Mouse (Mus musculus) fibroblast of lung, adult 2 months (primary cell): Measurements from ENCODE around the gene Ywhag.

Experiments used
- DNase-seq: peaks from one replicate; pipeline ENCODE4 v3.0.0-alpha.2; 2011; ENCODE audit warnings: low read depth

The Ywhag gene

DNA sequence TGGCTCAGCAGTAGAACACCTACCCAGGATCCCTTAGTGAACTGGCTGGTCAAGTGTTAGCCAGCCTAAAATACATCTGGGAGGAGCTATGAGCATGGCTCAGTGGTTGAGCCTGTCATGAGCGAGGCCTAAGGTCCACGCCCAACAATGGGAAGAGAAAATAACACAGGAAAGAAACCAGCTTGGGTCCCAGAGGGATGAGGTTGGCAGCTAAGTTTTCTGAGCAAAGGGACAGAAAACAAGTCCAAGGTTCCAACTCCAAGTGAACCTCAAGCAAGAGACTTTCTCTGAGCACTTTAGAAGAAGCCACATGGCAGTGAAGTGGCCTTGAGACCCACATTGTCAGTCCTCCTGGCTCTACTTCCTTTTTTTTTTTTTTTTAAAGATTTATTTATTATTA lies 17.2 kb upstream of the Ywhag start:
- no peak for DNase-seq

DNA sequence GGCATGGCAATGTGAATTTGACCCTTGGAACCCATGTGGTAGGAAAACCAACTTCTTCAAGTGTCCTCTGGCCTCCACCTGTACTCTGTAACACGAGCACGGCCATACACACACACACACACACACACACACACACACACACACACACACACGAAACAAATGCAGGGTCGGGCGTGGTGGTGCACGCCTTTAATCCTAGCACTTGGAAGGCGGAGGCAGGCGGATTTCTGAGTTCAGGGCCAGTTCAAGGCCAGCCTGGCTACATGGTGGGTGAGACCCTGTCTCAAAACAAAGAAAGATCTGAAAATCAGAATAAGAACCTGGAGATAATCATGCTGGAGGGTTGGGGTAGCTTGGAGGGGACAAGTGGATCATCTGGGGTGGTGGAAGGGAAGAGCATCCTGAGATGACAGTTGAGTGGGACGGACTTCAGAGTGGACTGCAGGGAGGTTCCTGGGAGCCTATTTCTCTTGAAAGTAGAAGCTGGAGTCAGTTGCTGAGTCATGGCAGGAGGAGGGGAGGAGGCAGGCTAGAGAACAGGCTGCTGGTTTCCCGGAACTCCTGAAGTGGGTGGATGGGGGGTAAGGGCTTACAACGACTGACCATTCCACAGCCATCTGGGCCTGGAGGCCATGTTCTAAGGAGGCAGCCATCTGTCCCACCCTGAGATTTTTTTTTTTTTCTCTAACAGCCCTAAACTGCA lies 16.4 kb upstream of the Ywhag start:
- DNase-seq, result peak; percentile 63

DNA sequence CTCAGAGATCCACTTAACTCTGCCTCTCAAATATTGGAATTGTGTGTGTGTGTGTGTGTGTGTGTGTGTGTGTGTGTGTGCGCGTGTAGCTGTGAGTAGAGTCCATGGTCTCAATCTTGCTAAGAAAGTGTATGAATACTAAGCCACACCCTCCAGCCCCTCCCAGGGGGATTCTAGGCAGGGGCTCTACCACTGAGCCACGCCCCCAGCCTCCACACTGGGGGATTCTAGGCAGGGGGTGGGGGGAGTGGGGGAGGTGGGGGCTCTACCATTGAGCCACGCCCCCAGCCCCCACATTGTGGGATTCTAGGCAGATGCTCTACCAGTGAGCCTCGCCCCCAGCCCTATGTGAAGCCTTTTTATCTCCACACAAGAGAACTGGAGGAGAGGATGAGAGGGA lies 12.2 kb upstream of the Ywhag start:
- no peak for DNase-seq

DNA sequence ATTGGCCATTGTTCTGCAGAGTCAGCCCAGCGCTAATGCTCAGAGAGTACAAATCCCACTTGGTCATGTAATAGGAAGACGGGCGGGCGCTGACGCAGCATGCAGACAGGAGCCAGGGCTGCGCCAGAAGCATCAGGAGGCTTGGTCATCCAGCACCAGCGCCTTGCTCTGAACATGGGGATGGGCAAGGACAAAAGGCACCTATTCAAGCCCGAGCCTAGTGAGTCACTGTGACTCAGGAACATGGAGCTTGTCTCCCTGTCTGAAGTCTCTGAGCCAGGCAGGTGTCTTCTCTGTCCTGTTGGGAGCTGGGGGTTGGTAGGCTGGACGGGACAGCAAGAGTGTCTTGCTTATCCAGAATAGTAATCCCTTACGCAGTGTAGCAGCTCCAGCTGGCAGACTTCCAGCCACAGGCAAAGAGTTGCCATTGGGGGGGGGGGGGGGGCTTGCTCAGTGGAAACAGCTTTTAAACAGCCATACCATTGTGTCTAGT lies 11.5 kb upstream of the Ywhag start:
- peak; percentile 69 for DNase-seq

DNA sequence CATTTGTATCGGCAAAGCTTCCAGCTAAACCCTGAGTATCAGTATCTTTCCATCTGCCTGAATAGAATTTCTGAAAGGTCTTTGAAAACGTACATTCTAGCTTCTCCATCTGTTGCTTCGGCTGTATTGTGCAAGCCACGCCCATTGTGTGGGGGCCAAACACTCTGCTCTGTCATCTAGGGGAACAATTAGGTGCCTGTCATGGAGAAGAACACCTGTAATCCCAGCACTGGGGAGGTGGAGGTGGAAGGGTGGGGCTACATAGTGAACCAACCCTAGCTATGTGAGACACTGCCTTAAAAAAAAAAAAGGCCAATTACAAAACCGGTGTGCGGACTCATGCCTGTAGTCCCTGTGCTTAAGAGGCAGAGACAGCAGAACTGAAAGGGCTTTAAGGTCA lies 8.3 kb upstream of the Ywhag start:
- no peak for DNase-seq

DNA sequence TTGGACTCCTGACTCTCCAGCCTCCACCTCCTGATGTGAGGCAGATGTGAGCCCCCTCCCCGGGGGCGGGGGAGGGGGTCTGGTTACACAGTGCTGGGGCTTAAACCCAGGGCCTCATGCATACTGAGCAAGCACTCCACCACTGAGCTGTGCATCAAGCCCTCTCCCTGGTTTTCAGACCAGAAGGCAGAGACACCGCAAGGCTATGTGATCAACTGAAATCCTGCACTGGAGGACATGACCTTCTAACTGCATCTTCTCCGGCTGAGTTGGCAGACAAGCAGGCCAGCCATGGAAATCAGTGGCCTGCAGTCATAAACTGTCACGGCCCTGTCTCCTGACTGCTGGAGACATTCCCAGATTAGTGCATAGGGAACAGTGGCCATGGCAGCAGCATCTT lies 6.2 kb upstream of the Ywhag start:
- DNase-seq, result no peak

DNA sequence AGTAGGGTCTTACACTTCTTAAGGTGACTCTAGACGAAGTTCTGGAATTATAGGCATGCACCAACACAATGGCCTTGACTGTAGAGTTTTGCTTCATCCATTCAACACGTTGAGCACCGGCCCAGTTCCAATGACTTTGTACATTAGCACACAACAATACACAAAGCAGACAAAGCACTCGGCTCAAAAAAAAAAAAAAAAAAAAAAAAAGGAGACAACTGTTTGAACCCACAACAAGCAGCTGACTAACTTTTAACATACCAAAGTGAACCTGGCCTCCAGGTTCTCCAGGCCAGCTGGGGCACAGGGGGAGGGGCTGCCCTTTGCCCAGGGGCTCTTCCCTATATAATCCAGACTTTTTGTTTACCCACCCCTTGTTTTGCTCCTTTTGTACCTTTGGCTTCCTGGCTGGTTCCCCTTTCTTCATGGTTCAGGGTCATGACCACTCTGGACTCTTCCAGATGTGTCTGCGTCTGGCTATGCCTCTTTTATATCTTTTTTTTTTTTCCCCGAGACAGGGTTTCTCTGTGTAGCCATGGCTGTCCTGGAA lies 1.3 kb upstream of the Ywhag start:
- DNase-seq, result no peak

DNA sequence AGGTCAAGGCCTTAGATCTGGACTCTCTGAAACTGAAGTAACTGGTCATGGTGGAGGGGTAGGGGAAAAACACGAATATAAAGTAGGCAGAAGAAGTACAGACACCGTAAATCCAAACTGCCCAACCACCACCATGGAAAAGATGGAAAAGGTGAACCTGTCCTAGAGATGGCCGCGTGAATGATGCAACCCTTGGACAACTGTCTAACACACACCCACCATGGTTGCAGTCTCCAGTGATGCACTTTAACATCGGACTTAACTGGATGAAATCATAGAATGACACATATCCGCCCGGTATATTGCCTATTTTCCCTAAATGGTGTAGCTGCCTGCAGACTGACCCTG lies 734 bp upstream of the Ywhag start:
- DNase-seq, result no peak

DNA sequence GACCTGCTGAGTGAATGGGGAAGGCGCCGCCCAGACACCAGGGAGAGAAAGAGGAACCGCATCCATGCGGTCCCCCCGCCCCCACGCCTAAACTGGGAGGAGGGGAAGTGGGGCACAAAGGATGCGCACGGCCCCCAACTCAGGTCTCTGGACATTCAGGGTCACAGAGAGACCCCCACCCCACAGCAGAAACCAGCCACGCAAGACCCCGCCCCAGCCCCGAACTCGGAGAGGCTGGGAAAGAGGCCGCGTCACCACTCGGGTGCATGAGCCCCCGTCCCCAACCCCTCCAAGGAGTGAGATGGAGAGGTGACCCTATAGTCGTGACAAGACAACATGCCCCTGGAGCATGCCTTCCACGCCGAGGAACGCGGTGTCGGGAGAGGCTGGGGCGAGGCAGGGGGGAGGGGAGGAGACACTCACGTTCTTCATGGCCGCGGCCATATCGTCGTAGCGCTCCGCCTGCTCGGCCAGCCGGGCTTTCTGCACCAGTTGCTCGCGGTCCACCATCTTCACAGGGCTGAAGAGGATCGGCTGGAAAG lies 445 bp downstream of the Ywhag start:
- DNase-seq, result no peak

DNA sequence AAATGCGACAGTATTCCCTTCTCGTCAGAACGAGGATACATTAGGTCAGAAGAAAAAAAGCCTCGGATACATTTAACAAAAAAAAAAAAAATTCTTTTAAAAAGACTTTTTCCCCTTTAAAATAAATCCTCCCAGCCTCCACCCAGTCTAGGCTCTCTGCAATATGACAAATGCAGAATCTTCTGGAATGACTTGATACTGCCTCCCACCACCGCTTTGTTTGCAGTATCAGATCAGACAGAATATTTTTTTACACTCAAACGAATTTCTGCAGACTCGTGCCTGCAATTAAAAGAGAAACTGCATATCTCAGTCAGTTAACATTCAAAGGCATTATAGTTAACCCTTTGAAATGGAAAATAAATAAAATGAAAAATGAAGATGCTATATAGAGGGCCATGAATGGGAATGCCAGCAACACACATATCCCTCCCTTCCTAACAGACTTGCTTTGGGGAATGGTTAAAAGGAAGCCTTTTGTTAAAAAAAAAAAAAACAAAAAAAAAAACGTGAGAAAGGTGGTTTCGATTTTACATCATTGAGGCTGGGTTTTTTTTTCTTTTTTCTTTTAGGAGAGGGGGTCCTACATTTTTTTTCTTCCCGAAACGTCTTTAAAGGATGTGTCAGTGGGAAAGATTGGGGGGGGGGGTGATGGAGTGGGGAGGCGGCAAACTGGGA lies 1.1 kb downstream of the Ywhag start:
- DNase-seq, result no peak

DNA sequence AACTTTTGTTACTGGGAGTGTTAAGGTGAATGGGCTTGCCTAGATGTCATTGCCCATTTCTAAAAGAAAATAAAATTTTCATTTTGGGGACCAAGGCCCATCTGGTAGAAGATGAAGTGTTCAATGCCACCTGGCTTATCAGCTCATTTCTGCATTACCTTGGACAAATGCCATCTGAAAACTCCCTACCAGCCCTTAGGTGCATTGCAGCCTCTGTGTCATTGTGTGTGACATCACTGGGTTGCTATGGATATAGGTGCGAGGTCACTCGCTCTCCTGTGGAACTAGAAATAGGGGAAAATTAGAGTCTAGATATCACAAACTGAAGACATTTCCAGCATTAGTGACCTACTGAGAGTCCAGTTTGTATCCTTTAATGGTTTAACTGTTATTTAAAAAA lies 2.1 kb downstream of the Ywhag start:
- no peak for DNase-seq

DNA sequence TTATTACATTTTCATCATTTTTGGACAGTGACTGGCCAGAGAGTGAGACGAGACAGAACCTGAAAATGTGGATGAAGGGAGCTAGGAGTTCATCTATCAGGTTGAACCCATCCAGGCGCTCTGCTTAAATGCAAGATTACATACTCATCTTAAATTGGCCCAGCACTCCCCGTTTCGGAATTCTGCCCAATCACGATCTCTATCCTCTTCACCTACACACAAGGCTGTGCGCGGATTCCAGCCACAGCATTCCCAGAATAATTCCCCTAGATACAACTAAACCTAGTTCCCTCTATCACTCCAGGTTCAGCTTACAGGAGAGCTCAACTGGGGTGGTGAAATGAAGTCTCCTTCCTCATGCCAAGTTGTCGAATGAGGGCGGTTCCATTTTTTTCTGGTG lies 2.9 kb downstream of the Ywhag start:
- DNase-seq, result no peak

DNA sequence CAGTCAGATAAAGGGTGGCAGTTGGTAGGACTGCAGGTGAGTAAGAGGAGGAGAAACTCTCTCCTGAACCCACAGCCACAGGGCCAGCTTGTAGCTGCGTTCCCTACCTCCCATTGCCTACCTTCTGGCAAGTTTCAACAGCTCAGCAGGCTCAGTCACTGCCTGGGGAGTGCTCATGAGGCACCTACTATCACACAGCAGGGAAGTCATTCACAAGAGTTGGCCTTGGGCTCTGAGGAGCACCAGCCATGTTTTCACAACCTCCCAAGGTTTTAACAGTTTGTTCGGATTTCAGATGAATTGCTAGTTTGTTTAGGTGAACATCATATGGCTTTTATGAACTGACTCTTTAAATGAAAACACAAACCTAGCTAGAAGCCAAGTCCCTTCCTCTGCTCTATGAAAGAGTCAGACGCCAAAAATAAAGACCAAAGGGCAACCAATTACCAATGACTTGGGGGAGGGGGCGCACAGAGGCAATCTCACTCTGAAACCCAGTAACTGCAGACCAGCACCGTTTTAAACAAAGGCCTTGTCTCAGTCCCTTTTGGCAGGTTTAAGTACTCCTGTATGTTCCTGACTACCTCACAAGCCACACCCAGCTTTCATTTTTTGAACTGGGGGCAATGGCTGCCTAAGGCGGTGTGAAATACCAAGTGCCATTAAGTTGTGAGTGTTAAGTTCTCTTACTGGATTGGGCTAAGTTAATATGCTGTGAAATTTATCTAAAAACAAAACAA lies 4.6 kb downstream of the Ywhag start:
- DNase-seq, result no peak

DNA sequence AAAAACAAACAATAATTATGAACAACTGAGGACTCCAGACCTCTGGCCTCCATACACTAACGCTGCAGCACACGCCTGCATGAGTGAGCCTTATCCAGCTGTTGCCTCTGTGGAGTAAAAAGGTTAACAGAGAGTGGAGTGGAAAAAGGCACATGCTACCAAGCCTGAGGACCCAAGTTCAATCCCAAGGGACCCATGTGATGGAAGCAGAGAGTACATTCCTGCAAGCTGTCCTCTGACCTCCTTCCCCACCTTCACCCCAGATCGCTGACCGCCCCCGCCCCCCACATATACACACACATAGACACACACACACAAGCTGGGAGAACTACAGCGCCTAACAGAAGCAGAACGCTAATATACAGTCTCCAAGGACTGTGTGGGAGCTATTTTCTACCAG lies 10.5 kb downstream of the Ywhag start:
- no peak for DNase-seq

DNA sequence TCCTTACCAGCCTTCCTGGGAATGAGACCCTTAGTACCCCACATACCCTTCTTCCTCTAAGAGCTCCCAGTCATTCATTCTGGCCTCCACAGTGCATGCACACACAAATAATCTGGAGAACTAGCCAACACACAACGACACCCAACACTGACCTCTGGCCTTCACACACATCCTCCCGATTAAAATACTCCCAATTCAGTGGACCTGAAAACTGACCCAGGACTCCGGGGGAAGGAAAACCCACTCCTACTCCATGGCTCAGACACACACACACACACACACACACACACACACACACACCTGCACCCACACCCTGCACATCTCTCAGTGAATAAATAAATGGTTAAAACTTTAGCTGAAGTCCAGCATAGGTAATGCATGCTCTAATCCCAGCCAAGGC lies 14.5 kb downstream of the Ywhag start:
- no peak for DNase-seq

DNA sequence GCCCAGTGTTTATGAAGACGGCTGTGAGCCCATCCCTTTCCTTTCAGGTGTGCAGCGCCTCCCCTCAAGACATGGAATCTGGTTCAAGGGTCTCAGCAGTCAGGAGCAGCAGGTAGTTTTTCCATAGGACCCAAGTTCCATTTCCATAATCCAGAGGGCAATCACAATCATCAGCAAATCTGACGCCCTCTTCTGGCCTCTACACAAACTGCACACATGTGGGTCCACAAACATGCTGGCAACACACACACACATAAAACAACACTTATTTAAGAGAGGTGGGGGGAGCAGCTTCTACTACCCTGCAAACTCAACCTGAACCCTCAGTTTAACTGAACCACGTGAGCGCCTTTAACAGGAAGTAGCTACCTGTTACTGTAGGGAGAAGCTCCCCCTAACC lies 15.8 kb downstream of the Ywhag start:
- no peak for DNase-seq

DNA sequence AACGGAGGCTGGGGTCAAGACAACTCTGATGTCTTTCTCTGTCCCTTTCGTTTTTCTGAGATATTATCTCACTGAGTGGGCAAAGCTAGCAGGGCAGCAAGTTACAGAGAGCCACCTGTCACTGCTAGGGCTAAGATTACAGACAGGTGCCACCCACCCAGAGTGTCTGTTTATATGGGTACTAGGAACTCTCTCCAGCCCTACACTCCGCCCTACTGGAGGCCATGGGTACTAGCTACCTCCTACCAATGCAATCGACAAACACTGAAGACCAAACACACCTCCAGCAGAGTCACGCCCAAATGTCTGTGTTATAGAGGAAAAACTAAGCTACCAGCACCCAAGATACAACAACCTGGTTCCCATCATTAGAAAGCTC lies 16.4 kb downstream of the Ywhag start:
- no peak for DNase-seq

DNA sequence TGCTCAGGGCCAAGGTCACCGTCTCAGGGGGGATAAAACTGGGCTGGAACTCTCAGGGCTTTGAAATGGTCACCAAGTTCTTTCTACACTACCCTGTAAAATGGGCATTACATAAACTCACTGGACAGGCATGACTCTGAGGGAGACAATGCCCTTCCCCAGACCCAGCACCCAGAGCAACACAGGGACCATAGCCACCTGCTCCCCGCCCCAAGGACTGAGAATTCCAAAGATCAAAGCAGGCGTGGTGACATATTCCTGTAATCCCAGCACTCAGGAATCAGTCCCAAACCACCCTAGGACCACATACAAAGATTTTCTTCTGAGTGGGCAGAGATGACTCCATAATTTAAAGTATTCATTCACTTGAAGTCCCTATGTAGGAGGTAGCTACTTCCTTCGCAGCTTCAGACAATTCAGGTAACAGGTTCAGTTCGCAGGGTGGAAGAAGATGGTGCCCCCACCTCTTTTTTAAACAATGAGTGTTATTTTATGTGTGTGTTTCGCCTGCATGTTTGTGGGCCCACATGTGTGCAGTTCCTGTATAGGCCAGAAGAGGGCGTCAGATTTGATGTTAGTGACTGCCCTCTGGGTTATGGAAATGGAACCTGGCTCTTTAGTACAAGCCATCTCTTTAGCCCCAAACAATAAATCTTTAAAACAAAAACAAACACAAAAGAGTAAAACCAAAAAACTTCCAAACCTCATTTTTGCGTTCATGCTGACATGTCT lies 16.9 kb downstream of the Ywhag start:
- DNase-seq, result no peak

DNA sequence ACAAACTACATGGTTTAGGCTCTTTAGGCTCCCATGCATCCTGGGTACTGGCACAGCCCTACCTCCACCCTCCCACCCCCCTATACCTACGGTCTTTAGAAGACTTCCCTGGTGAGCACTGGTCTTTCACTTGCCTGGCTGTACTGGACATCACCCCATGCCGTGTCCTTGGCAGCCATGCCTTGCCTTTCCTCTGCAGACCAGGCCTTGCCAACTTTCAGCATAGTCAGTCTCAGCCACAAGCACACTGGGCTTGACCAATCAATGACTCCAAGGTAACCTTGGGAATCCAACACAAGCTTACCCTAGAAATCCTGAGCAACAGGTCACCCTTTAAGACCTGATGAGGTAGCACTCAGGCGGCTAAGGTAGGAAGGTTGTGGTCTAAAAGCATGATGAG lies 17.8 kb downstream of the Ywhag start:
- DNase-seq, result no peak

DNA sequence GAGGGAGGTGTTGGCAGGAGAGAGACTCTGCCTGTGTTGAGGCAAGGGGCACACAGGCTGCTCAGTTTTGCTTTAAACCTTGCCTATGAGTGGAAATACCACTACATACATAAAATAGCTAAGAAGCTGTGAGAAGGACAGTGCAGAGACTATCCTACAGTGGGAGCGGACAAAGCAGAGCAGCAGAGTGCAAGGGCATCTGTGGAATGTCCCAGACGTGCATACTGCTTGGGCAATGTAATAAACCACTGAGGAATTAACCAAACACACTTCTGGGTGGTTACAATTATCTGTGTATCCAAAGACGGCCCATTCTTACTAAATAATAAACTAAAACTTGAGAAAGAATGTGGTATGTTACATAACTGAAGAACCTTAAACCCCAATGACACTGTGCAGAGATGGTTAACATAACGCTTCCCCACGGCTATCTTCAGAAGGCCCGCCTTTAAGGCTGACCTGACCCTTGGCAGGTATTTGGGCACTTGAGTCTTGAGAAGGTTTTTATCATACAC lies 18.3 kb downstream of the Ywhag start:
- no peak for DNase-seq

DNA sequence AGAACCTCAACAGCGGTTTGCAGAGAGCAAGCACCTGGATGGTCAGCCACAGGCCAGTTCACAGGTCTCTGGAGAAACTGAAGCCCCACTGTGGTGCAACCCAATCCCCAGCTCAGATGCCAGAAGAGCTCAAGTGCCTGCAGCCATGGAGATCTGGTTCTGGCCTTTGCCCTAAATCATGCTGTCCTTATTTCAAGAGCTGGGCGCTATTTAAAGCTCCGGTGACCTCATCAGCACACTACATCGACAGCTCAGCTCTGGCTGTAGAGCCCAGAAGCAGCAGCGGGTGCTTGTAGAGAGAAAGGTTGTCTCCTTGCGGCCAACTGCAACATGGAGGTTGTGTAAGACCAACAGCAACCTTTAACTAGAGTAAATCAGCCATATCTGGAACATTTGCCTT lies 20.3 kb downstream of the Ywhag start:
- no peak for DNase-seq

DNA sequence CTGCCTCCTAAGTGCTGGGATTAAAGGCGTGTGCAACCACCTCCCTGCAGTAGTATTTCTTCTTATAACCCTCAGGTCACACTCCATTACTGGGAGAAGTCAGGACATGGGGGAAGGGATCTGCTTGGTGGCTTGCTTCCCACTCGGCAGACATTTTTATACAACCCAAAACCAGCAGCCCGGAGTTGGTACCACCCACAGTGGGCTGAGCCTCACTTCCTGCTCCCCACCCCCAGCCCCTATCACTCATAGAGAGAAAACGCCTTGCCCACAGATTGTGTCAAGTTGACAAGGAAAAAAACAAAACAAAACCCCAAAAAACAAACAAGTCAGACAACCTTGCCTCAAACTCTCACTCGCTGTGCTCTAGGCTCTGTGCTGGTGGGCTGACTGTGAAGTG lies 21.2 kb downstream of the Ywhag start:
- DNase-seq, result no peak
